ENCODE assay signal across 19 mouse cellular contexts in the genomic region with DNA sequence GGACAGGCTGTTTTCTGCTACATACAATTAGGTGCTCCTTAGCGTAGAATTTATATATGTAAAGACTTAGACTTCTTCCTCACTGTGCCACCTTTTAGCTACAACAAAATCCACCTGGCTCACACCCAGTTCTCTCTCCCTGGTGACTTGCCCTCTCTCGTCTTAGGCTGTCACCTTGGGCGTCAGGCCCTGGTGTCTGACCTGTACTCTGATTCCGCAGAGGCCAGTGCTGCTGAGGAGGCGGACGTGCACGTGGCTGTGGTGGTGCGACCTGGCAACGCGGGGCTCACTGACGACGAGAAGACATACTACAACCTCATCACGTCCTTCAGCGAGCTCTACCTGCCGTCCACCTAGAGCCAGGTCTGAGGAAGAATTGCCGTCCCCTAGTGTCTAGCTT.
"Had no signal": no experiment of that assay in that cellular context is flagged by ENCODE, and none has a peak within 500 bp of the region (broad histone marks: within the 10 kb centered on the region; RNA-seq: fewer than 3 reads in every experiment).

No protein-coding gene starts in this region.

- H3K4me3 ChIP-seq: midbrain, embryonic 10.5 days; midbrain, embryonic 13.5 days; midbrain, embryonic 15.5 days; myocyte; neural tube, embryonic 13.5 days; neural tube, embryonic 15.5 days had no signal

- H3K27ac ChIP-seq: liver, embryonic 14.5 days; midbrain, embryonic 10.5 days; midbrain, embryonic 13.5 days; midbrain, embryonic 15.5 days; neural tube, embryonic 13.5 days; neural tube, embryonic 15.5 days had no signal

- H3K4me2 ChIP-seq: lung, embryonic 14.5 days; midbrain, embryonic 13.5 days; midbrain, embryonic 15.5 days; neural tube, embryonic 13.5 days; neural tube, embryonic 15.5 days had no signal

- H3K9ac ChIP-seq: liver, embryonic 14.5 days; lung, embryonic 14.5 days; midbrain, embryonic 13.5 days; midbrain, embryonic 15.5 days; neural tube, embryonic 13.5 days; neural tube, embryonic 15.5 days had no signal

- DNase-seq: lung, adult 18-20 months; lung, embryonic 14.5 days; lung, postnatal 10 days; lung, postnatal 4 days; retina, postnatal 1 day; right cerebral cortex, adult 18-20 months; right cerebral cortex, postnatal 25 days; right cerebral cortex, postnatal 4 days; spleen, adult 18-20 months; thymus, adult 18-20 months; thymus, postnatal 14 days; thymus, postnatal 36 days had no signal

- H3K4me1 ChIP-seq: midbrain, embryonic 10.5 days; midbrain, embryonic 15.5 days; neural tube, embryonic 15.5 days had no signal

- ATAC-seq: midbrain, embryonic 13.5 days; midbrain, embryonic 15.5 days had no signal

- H3K9me3 ChIP-seq: midbrain, embryonic 10.5 days; midbrain, embryonic 13.5 days; midbrain, embryonic 15.5 days; neural tube, embryonic 13.5 days; neural tube, embryonic 15.5 days had no signal

- H3K27me3 ChIP-seq: midbrain, embryonic 13.5 days; midbrain, embryonic 15.5 days; neural tube, embryonic 13.5 days; neural tube, embryonic 15.5 days had no signal
